Mouse (Mus musculus) thymus, adult 2 months (tissue): ENCODE data around the gene Zmym6. TPM values are rescaled to one million over a fixed set of nuclear protein-coding genes. Genes with fewer than 3 reads are reported as not detected.

Experiments used
- DNase-seq: peaks from one replicate; pipeline ENCODE4 v3.0.0; 2021
- H3K27ac ChIP-seq: fragments of 200-500 bp; 2 replicates; pipeline ENCODE4 v1.5.1; 2012; ENCODE audit warnings: low read length, control low read depth; ENCODE audit not compliant: control insufficient read depth, insufficient read depth
- H3K27me3 ChIP-seq: fragments of 200-500 bp; 2 replicates; pipeline ENCODE4 v1.6.1; 2012; ENCODE audit warnings: mild to moderate bottlenecking, low read length, moderate library complexity, mixed read lengths; ENCODE audit not compliant: control insufficient read depth, insufficient read depth
- H3K36me3 ChIP-seq: fragments of 200-500 bp; 2 replicates; pipeline ENCODE4 v1.6.1; 2012; ENCODE audit warnings: mild to moderate bottlenecking, low read length, moderate library complexity; ENCODE audit not compliant: control insufficient read depth, insufficient read depth
- H3K4me1 ChIP-seq: fragments of 200-500 bp; replicated peaks from 2 replicates; pipeline ENCODE4 v1.6.1; 2012; ENCODE audit warnings: low read length; ENCODE audit not compliant: control insufficient read depth, insufficient read depth
- H3K4me3 ChIP-seq: fragments of 200-500 bp; 2 replicates; pipeline ENCODE4 v1.5.1; 2012; ENCODE audit warnings: mild to moderate bottlenecking, low read length, control low read depth, moderate library complexity; ENCODE audit not compliant: control insufficient read depth, insufficient read depth
- CTCF ChIP-seq: fragments of 200-500 bp; IDR thresholded peaks from 2 replicates; pipeline ENCODE4 v1.5.1; 2012; ENCODE audit warnings: mild to moderate bottlenecking, control low read depth, low read length, moderate library complexity, borderline replicate concordance; ENCODE audit not compliant: control insufficient read depth, poor library complexity, insufficient read depth; ENCODE audit errors: extremely low read depth
- POLR2A ChIP-seq: fragments of 200-500 bp; IDR thresholded peaks from 2 replicates; pipeline ENCODE4 v1.6.1; 2012; ENCODE audit warnings: mild to moderate bottlenecking, low read length, control low read depth, moderate library complexity; ENCODE audit not compliant: control insufficient read depth, poor library complexity, insufficient read depth; ENCODE audit errors: extremely low read depth
- WGBS: fragments of 180-500 bp; shearing (Covaris S2); methylation state at CpG from one replicate; pipeline ENCODE4 v1.1.7; 2018; 5-methylcytosine and 5-hydroxymethylcytosine counted together
- polyA plus RNA-seq: library from polyadenylated mRNA; depleted of rRNA; stranded (reverse); fragments of >200 nt; gene quantifications from 2 replicates; pipeline ENCODE4 v1.2.3, GENCODE M21; 2012

Gene Zmym6
- polyA plus RNA-seq, 1 experiment: 8.2 TPM

- H3K36me3 ChIP-seq: no peaks in the 10 kb centered on the region
- 95% methylated on average over 5 of the region's 5 CpGs for WGBS
- no peak within 1 kb of the TSS for H3K4me3 ChIP-seq
- no peak for DNase-seq
- TF ChIP-seq POLR2A (no peak), CTCF (no peak)
- H3K27me3 ChIP-seq: no peaks in the 10 kb centered on the region
- no peak within 1 kb of the TSS for H3K27ac ChIP-seq
- H3K4me1 ChIP-seq: peaks cover 10% of the 10 kb centered on the region
Measured at GRCm38 (mm10) chr4:127123391-127123790, 46.2 kb downstream of the Zmym6 start, which contains the start of gene Tmem35b. TSS of gene Tmem35b (plus strand) at chr4:127123691.

- Histone ChIP-seq H3K27me3 (no peaks in the 10 kb centered on the region), H3K4me3 (no peak overlapping the region), H3K36me3 (no peaks in the 10 kb centered on the region), H3K27ac (no peak overlapping the region), H3K4me1 (peaks cover 10% of the 10 kb centered on the region)
- no peak for DNase-seq
- no peak for TF ChIP-seq POLR2A
- TF ChIP-seq CTCF: no peak
- WGBS: 97% methylated on average over 1 of the region's 1 CpGs
Measured at GRCm38 (mm10) chr4:127124331-127124730, 47.1 kb downstream of the Zmym6 start.

GRCm38 (mm10) chr4:127125834-127126463 is 48.8 kb downstream of the Zmym6 start:
- peak; percentile 88 for DNase-seq

GRCm38 (mm10) chr4:127134687-127135086 is 57.5 kb downstream of the Zmym6 start:
- H3K27me3 ChIP-seq: no peaks in the 10 kb centered on the region
- no peak overlapping the region for H3K4me3 ChIP-seq
- H3K36me3 ChIP-seq: no peaks in the 10 kb centered on the region
- H3K27ac ChIP-seq: no peak overlapping the region
- no peak for DNase-seq
- TF ChIP-seq POLR2A (no peak), CTCF (no peak)
- WGBS: 51% methylated on average over 1 of the region's 1 CpGs
- no peaks in the 10 kb centered on the region for H3K4me1 ChIP-seq

More at GRCm38 (mm10) chr4:127125834-127126463, 48.8 kb downstream of the Zmym6 start:
- no peaks in the 10 kb centered on the region for H3K36me3 ChIP-seq
- peak overlapping the region; percentile 4; the same call in 1 of the 2 replicates for H3K27ac ChIP-seq
- peaks cover 10% of the 10 kb centered on the region for H3K4me1 ChIP-seq
- TF ChIP-seq CTCF: 0 out of 2 replicates have a peak, but pooled peaks have one; percentile 23
- peak; percentile 51 for TF ChIP-seq POLR2A
- WGBS: 1% methylated on average over 35 of the region's 35 CpGs
- H3K27me3 ChIP-seq: no peaks in the 10 kb centered on the region
- H3K4me3 ChIP-seq: peak overlapping the region; percentile 90

- 84% methylated on average over 5 of the region's 5 CpGs for WGBS
- Histone ChIP-seq H3K36me3 (no peaks in the 10 kb centered on the region), H3K27me3 (no peaks in the 10 kb centered on the region), H3K4me1 (no peaks in the 10 kb centered on the region), H3K4me3 (no peak overlapping the region), H3K27ac (no peak overlapping the region)
- no peak for TF ChIP-seq CTCF
- no peak for TF ChIP-seq POLR2A
- no peak for DNase-seq
Measured at GRCm38 (mm10) chr4:127137591-127137990, 60.4 kb downstream of the Zmym6 start.

- TF ChIP-seq POLR2A (no peak), CTCF (no peak)
- H3K4me1 ChIP-seq: no peaks in the 10 kb centered on the region
- H3K27me3 ChIP-seq: no peaks in the 10 kb centered on the region
- no peak for DNase-seq
- 78% methylated on average over 6 of the region's 6 CpGs for WGBS
- no peak overlapping the region for H3K4me3 ChIP-seq
- no peaks in the 10 kb centered on the region for H3K36me3 ChIP-seq
- H3K27ac ChIP-seq: no peak overlapping the region
Measured at GRCm38 (mm10) chr4:127138486-127138885, 61.3 kb downstream of the Zmym6 start.
